ENCODE assay signal across 7 mouse cellular contexts in genomic region chrX:94365381-94365925, GRCm38 (mm10). TPM values are rescaled to one million over a fixed set of nuclear protein-coding genes. Genes with fewer than 3 reads are reported as not detected.
A peak's percentile ranks its signal among the peaks of the same experiment; 100 is the strongest.
DNase-seq lines count a peak whose midpoint lies in the region; ATAC-seq and TF ChIP-seq lines count a peak whose summit lies in the region.

No protein-coding gene starts in this region.

- TF ChIP-seq CTCF in stomach, postnatal 0 days (IDR thresholded peaks at IDR 0.05; ENCODE audit: low read depth), result no peak

- 27% methylated on average over 14 of the region's 14 CpGs for WGBS in stomach, embryonic 14.5 days
- WGBS in stomach, postnatal 0 days, result 26% methylated on average over 14 of the region's 14 CpGs
- 31% methylated on average over 14 of the region's 14 CpGs for WGBS in forebrain, embryonic 16.5 days
- 24% methylated on average over 14 of the region's 14 CpGs for WGBS in limb, embryonic 15.5 days

- no peaks in the 10 kb centered on the region for H3K9me3 ChIP-seq in stomach, embryonic 14.5 days (ENCODE audit: control insufficient read depth, low read depth, low read length)
- H3K9me3 ChIP-seq in stomach, postnatal 0 days (ENCODE audit: control insufficient read depth, low read length), result no peaks in the 10 kb centered on the region
- no peaks in the 10 kb centered on the region for H3K9me3 ChIP-seq in forebrain, embryonic 16.5 days (ENCODE audit: control insufficient read depth, low read length)
- H3K9me3 ChIP-seq in limb, embryonic 15.5 days, result no peaks in the 10 kb centered on the region

- no peak overlapping the region for H3K4me2 ChIP-seq in stomach, embryonic 14.5 days (replicated peaks; ENCODE audit: low read depth, low read length)
- no peak overlapping the region for H3K4me2 ChIP-seq in stomach, postnatal 0 days (replicated peaks; ENCODE audit: low read depth)
- H3K4me2 ChIP-seq in forebrain, embryonic 16.5 days (ENCODE audit: low read length), result peak overlapping the region; percentile 39; the same call in 1 of the 2 replicates
- H3K4me2 ChIP-seq in limb, embryonic 15.5 days, result peak overlapping the region; percentile 52

- H3K4me1 ChIP-seq in stomach, embryonic 14.5 days (ENCODE audit: control insufficient read depth, insufficient read depth, low read length), result no peaks in the 10 kb centered on the region
- H3K4me1 ChIP-seq in stomach, postnatal 0 days (replicated peaks; ENCODE audit: control insufficient read depth, insufficient read depth), result no peaks in the 10 kb centered on the region
- H3K4me1 ChIP-seq in forebrain, embryonic 16.5 days (replicated peaks; ENCODE audit: control insufficient read depth, insufficient read depth, low read length), result peaks cover 9% of the 10 kb centered on the region; the same call in 1 of the 2 replicates
- no peaks in the 10 kb centered on the region for H3K4me1 ChIP-seq in limb, embryonic 15.5 days

- no peaks in the 10 kb centered on the region for H3K36me3 ChIP-seq in stomach, embryonic 14.5 days (ENCODE audit: control insufficient read depth, insufficient read depth, low read length)
- H3K36me3 ChIP-seq in stomach, postnatal 0 days (ENCODE audit: control insufficient read depth, insufficient read depth, low read length), result no peaks in the 10 kb centered on the region
- no peaks in the 10 kb centered on the region for H3K36me3 ChIP-seq in forebrain, embryonic 16.5 days (ENCODE audit: control insufficient read depth, insufficient read depth)
- no peaks in the 10 kb centered on the region for H3K36me3 ChIP-seq in limb, embryonic 15.5 days

- H3K27ac ChIP-seq in stomach, embryonic 14.5 days (ENCODE audit: low read length), result no peak overlapping the region
- no peak overlapping the region for H3K27ac ChIP-seq in stomach, postnatal 0 days (replicated peaks)
- H3K27ac ChIP-seq in forebrain, embryonic 16.5 days (ENCODE audit: low read length), result no peak overlapping the region
- no peak overlapping the region for H3K27ac ChIP-seq in limb, embryonic 15.5 days

- no peak overlapping the region for H3K9ac ChIP-seq in stomach, embryonic 14.5 days (replicated peaks; ENCODE audit: low read depth, low read length)
- H3K9ac ChIP-seq in stomach, postnatal 0 days (ENCODE audit: low read length), result no peak overlapping the region
- H3K9ac ChIP-seq in forebrain, embryonic 16.5 days (replicated peaks; ENCODE audit: low read depth, low read length), result no peak overlapping the region
- no peak overlapping the region for H3K9ac ChIP-seq in limb, embryonic 15.5 days

- DNase-seq in stomach, postnatal 0 days (ENCODE audit: low spot score), result no peak
- peak; percentile 1 for DNase-seq in yolk sac, embryonic 10.5 days (ENCODE audit: low spot score)
- DNase-seq in right cerebral cortex, postnatal 14 days, result no peak
- DNase-seq in ovary, postnatal 14 days (ENCODE audit: low spot score), result no peak

- 0 out of 2 replicates have a peak overlapping the region, but pooled peaks have one; percentile 16 for H3K4me3 ChIP-seq in stomach, embryonic 14.5 days (ENCODE audit: low read depth, low read length)
- H3K4me3 ChIP-seq in stomach, postnatal 0 days (ENCODE audit: low read depth, low read length), result no peak overlapping the region
- H3K4me3 ChIP-seq in forebrain, embryonic 16.5 days (replicated peaks; ENCODE audit: low read length), result no peak overlapping the region
- peak overlapping the region; percentile 59 for H3K4me3 ChIP-seq in limb, embryonic 15.5 days

- ATAC-seq in stomach, embryonic 14.5 days (ENCODE audit: insufficient number of reproducible peaks, insufficient read depth, low FRiP score, low read depth), result no peak
- no peak for ATAC-seq in stomach, postnatal 0 days (ENCODE audit: low FRiP score, low TSS enrichment)
- no peak for ATAC-seq in forebrain, embryonic 16.5 days
- no peak for ATAC-seq in limb, embryonic 15.5 days (ENCODE audit: insufficient number of reproducible peaks, low FRiP score, low TSS enrichment, low read depth)

- H3K27me3 ChIP-seq in stomach, embryonic 14.5 days (ENCODE audit: control insufficient read depth, insufficient read depth, low read length), result 0 out of 2 replicates have a peak, but pooled peaks cover 4% of the 10 kb centered on the region
- H3K27me3 ChIP-seq in stomach, postnatal 0 days (ENCODE audit: control insufficient read depth, insufficient read depth, low read length), result no peaks in the 10 kb centered on the region
- H3K27me3 ChIP-seq in forebrain, embryonic 16.5 days (replicated peaks; ENCODE audit: control insufficient read depth, insufficient read depth, low read length), result peaks cover 30% of the 10 kb centered on the region
- peaks cover 44% of the 10 kb centered on the region for H3K27me3 ChIP-seq in limb, embryonic 15.5 days

- no peak for TF ChIP-seq EP300 in stomach, postnatal 0 days (optimal IDR thresholded peaks at IDR 0.05)

RNA-seq across cellular contexts. Expression of gene Fam90a1b, which starts 1.1 kb away (rescaled TPM):
- 0.13 and 0.18 TPM in 2 replicates for polyA plus RNA-seq in stomach, embryonic 14.5 days (2014; fragmentation: Nextera tagmentation; extraction: Ambion mirVana)
- polyA plus RNA-seq in stomach, postnatal 0 days (2015; fragmentation: Nextera tagmentation; extraction: Ambion mirVana), result not detected in 2 replicates
- 0.09 and 0.11 TPM in 2 replicates for polyA plus RNA-seq in forebrain, embryonic 16.5 days (2015; fragmentation: Nextera tagmentation; extraction: Ambion mirVana)
- polyA plus RNA-seq in limb, embryonic 15.5 days (2015; fragmentation: Nextera tagmentation; extraction: Ambion mirVana), result 0.08 TPM in 1 of 2 replicates, not detected in the other

RNA-seq across cellular contexts. Expression of gene Apoo, which starts 1.5 kb away (rescaled TPM):
- polyA plus RNA-seq in stomach, embryonic 14.5 days (2014; fragmentation: Nextera tagmentation; extraction: Ambion mirVana), result 75.0 and 77.3 TPM in 2 replicates
- 69.7 and 76.3 TPM in 2 replicates for polyA plus RNA-seq in stomach, postnatal 0 days (2015; fragmentation: Nextera tagmentation; extraction: Ambion mirVana)
- 113 and 119 TPM in 2 replicates for polyA plus RNA-seq in forebrain, embryonic 16.5 days (2015; fragmentation: Nextera tagmentation; extraction: Ambion mirVana)
- 68.3 and 69.6 TPM in 2 replicates for polyA plus RNA-seq in limb, embryonic 15.5 days (2015; fragmentation: Nextera tagmentation; extraction: Ambion mirVana)

Comparison
In these comparisons a context has a peak if more than half of its experiments do, and no peak if none do; other contexts are left out.
1. H3K4me3 ChIP-seq: peak in stomach, embryonic 14.5 days (single experiment) and limb, embryonic 15.5 days (single experiment); none in stomach, postnatal 0 days (single experiment) and forebrain, embryonic 16.5 days (single experiment).
2. H3K4me2 ChIP-seq: peak in forebrain, embryonic 16.5 days (single experiment) and limb, embryonic 15.5 days (single experiment); none in stomach, embryonic 14.5 days (single experiment) and stomach, postnatal 0 days (single experiment).